Mouse (Mus musculus): ENCODE measurements around the gene Eno1. TPM values are rescaled to one million over a fixed set of nuclear protein-coding genes. Genes with fewer than 3 reads are reported as not detected.

Eno1 gene
- total and polyA plus RNA-seq, 2 experiments from 2014 or later, result 549 to 1,243 TPM

GRCm38 (mm10) chr4:150225700-150226099 lies 10.8 kb upstream of the Eno1 start:
- no peaks in the 10 kb centered on the region for H3K27me3 ChIP-seq (ENCODE audit: insufficient read depth, low read length)
- no peak overlapping the region for H3K4me3 ChIP-seq (ENCODE audit: low read length)
- peaks cover 5% of the 10 kb centered on the region; the same call in 1 of the 2 replicates for H3K4me1 ChIP-seq (ENCODE audit: insufficient read depth, low read length)
- no peak for TF ChIP-seq CTCF (IDR thresholded peaks at IDR 0.05; ENCODE audit: low read depth)
- peak; percentile 23 for DNase-seq (ENCODE audit: low spot score)
- no peak for ATAC-seq
- no peaks in the 10 kb centered on the region for H3K9me3 ChIP-seq (ENCODE audit: low read length)
- no peak overlapping the region for H3K4me2 ChIP-seq (ENCODE audit: low read depth, low read length)
- 59% methylated on average over 1 of the region's 1 CpGs for WGBS
- H3K27ac ChIP-seq, result peak overlapping the region; percentile 65; the same call in 1 of the 2 replicates
- no peaks in the 10 kb centered on the region for H3K36me3 ChIP-seq (ENCODE audit: insufficient read depth, low read length)
- H3K9ac ChIP-seq (replicated peaks; ENCODE audit: low read length), result no peak overlapping the region

DNA sequence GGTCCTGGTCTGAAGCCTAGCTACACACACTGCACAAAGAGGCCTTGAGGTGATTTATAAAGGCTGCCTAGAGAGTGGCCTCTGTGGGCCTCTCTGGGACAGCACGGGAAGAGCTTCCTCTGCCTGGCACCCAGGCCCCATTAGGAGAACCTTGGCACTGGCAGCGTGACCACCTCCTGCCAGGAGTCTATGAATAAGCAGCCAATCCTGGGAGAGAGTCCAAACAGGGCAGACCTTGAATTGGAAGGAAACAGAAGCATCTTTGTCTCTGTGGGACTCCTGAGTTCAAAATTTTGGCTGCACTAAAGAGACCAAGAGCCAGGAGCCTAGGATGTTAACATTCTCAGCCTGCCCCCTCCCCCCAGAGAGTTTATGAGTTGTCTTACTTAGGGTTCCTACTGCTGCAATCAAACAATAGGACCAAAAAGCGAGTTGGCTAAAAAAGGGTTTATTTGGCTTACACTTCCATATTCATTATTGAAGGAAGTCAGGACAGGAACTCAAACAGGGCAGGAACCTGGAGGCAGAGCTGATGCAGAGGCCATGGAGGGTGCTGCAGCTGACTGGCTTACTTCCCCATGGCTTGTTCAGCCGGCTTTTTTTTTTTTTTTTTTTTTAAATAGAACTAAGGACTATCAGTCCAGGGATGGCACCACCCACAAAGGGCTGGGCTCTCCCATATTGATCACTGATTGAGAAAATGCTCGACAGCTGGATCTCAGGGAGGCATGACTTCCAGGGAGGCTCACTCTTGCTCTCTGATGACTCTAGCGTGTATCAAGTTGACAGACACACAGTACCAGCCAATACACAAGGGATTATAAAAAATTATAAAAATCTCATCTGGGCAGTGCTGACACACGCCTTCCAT lies 9.5 kb upstream of the Eno1 start:
- Histone ChIP-seq H3K27me3 (ENCODE audit: insufficient read depth, low read length) (no peaks in the 10 kb centered on the region), H3K36me3 (ENCODE audit: insufficient read depth, low read length) (no peaks in the 10 kb centered on the region), H3K9me3 (ENCODE audit: low read length) (no peaks in the 10 kb centered on the region), H3K27ac (peak overlapping the region; percentile 65), H3K4me1 (ENCODE audit: insufficient read depth, low read length) (peaks cover 8% of the 10 kb centered on the region; the same call in 1 of the 2 replicates), H3K9ac (replicated peaks; ENCODE audit: low read length) (no peak overlapping the region), H3K4me2 (ENCODE audit: low read depth, low read length) (no peak overlapping the region), H3K4me3 (ENCODE audit: low read length) (no peak overlapping the region)
- 0 out of 2 replicates have a peak, but pooled peaks have one; percentile 1 for TF ChIP-seq CTCF (IDR thresholded peaks at IDR 0.05; ENCODE audit: low read depth)
- ATAC-seq, result peak; percentile 94
- DNase-seq (ENCODE audit: low spot score), result peak; percentile 93
- WGBS, result 24% methylated on average over 7 of the region's 7 CpGs

- Histone ChIP-seq H3K27me3 (ENCODE audit: insufficient read depth, low read length) (no peaks in the 10 kb centered on the region), H3K9ac (replicated peaks; ENCODE audit: low read length) (no peak overlapping the region), H3K36me3 (ENCODE audit: insufficient read depth, low read length) (no peaks in the 10 kb centered on the region), H3K4me2 (ENCODE audit: low read depth, low read length) (no peak overlapping the region), H3K4me1 (ENCODE audit: insufficient read depth, low read length) (peaks cover 8% of the 10 kb centered on the region; the same call in 1 of the 2 replicates), H3K9me3 (ENCODE audit: low read length) (no peaks in the 10 kb centered on the region), H3K4me3 (ENCODE audit: low read length) (no peak overlapping the region), H3K27ac (no peak overlapping the region)
- 53% methylated on average over 7 of the region's 7 CpGs for WGBS
- ATAC-seq (no peak), DNase-seq (ENCODE audit: low spot score) (no peak)
- no peak for TF ChIP-seq CTCF (IDR thresholded peaks at IDR 0.05; ENCODE audit: low read depth)
Observed at GRCm38 (mm10) chr4:150228581-150229348, 7.8 kb upstream of the Eno1 start.

DNA sequence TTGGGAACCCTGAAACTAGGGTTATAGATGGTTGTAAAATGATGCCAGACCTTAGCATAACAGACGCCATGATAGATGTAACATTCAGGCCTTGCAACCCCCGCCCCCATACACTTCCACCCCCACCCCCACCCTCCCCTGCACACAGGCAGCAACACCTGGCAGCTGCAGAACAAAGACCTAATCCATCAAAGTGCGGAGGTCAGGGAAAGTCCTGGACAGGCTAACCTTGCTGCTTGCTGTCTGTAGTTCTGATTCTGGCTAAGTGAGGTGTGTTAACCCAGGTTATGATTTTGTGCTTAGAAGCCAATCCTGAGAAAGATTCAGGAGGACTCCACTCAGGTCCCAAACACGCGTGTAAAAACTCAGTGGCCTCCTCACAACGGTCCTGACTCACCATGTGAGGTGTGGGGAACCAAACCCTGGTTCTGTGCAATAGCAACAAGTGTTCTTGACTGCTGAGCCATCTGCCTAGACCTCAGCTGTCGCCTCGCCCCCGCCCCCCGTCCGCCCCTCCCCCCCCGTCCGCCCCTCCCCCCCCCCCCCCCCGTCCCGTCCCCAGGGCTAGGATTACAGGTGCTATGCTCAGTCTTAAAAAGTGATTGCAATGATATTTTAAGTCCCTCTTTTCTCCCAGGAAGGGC lies 6.7 kb upstream of the Eno1 start:
- H3K27ac ChIP-seq, result no peak overlapping the region
- WGBS, result 34% methylated on average over 10 of the region's 15 CpGs

DNA sequence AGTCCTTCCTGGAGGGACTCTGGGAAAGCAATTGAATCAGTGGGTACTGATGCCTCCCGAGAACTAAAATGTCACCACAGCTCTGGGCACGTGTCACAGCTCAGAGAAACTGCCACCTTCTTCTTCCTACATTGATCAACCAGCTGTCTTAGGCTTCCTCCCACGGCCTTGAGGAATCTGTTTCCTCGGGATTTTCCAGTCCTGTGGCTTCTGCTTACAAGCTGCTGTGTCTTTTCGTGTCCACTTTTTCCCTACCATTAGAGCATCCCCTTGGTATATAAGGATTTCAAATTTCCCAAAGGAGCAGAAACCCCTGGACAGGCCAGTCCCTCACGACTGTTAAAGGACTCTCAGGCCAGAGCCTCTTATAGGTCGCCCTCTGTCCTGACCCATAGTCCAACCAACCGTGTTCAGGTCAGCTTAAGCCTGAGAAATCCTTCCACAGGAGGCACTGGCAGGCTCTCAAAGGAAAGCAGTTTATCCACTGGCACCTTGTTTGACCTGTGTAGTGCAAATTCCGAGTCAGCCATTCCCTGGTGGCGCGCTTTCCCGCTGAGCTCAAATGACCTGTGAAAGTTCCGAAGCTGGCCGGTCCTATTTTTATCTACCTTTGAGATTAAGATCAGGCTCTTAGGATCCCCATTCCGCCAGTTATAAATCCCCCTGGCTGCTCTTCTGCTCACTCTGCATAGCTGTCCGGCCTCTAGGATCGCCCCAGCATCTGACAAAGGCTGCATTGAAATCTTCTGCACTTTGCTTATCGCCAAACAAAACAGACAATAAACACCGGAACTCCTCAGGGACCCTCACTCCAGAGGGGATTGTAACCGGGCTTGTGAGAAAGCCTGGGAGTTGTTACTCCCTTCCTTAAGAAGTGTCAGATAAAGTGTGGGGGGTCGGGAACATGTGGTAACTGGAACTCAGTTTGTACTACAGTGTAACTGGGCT lies 5.8 kb upstream of the Eno1 start:
- Histone ChIP-seq H3K9ac (replicated peaks; ENCODE audit: low read length) (no peak overlapping the region), H3K9me3 (ENCODE audit: low read length) (no peaks in the 10 kb centered on the region), H3K4me2 (ENCODE audit: low read depth, low read length) (no peak overlapping the region), H3K36me3 (ENCODE audit: insufficient read depth, low read length) (no peaks in the 10 kb centered on the region), H3K27ac (peak overlapping the region; percentile 29; the same call in 1 of the 2 replicates), H3K27me3 (ENCODE audit: insufficient read depth, low read length) (no peaks in the 10 kb centered on the region), H3K4me1 (ENCODE audit: insufficient read depth, low read length) (peaks cover 13% of the 10 kb centered on the region; the same call in 1 of the 2 replicates), H3K4me3 (ENCODE audit: low read length) (no peak overlapping the region)
- ATAC-seq (no peak), DNase-seq (ENCODE audit: low spot score) (no peak)
- 16% methylated on average over 21 of the region's 21 CpGs for WGBS
- TF ChIP-seq CTCF (IDR thresholded peaks at IDR 0.05; ENCODE audit: low read depth), result no peak

More for the DNA sequence above, 6.7 kb upstream of the Eno1 start:
- Histone ChIP-seq H3K4me2 (ENCODE audit: low read depth, low read length) (no peak overlapping the region), H3K4me1 (ENCODE audit: insufficient read depth, low read length) (peaks cover 13% of the 10 kb centered on the region; the same call in 1 of the 2 replicates), H3K27me3 (ENCODE audit: insufficient read depth, low read length) (no peaks in the 10 kb centered on the region), H3K9me3 (ENCODE audit: low read length) (no peaks in the 10 kb centered on the region), H3K36me3 (ENCODE audit: insufficient read depth, low read length) (no peaks in the 10 kb centered on the region), H3K9ac (replicated peaks; ENCODE audit: low read length) (no peak overlapping the region), H3K4me3 (ENCODE audit: low read length) (no peak overlapping the region)
- DNase-seq (ENCODE audit: low spot score), result no peak
- TF ChIP-seq CTCF (IDR thresholded peaks at IDR 0.05; ENCODE audit: low read depth), result no peak
- ATAC-seq, result no peak

Measured in hindbrain, postnatal 0 days (tissue).